Mouse (Mus musculus) brain, embryonic 14.5 days (tissue): Measurements from ENCODE around the gene Tmem259.

Source experiments
- CTCF ChIP-seq: fragments of 200-500 bp; IDR thresholded peaks from 2 replicates; pipeline ENCODE4 v1.5.1; 2012; ENCODE audit warnings: inconsistent platforms, mild to moderate bottlenecking, moderate library complexity, borderline replicate concordance; ENCODE audit not compliant: insufficient read depth, insufficient read length; ENCODE audit errors: extremely low read depth
- POLR2A ChIP-seq: fragments of 200-500 bp; IDR thresholded peaks from 2 replicates; pipeline ENCODE4 v1.6.1; 2012; ENCODE audit warnings: mild to moderate bottlenecking, inconsistent platforms, borderline replicate concordance; ENCODE audit not compliant: poor library complexity, insufficient read depth, insufficient read length, severe bottlenecking; ENCODE audit errors: extremely low read depth

GRCm38 (mm10) chr10:80020191-80020590 lies 36.1 kb upstream of the Tmem259 start:
- TF ChIP-seq CTCF (no peak), POLR2A (no peak)
